Mouse (Mus musculus) liver, embryonic 11.5 days (tissue): ENCODE measurements around the gene Invs. TPM values are rescaled to one million over a fixed set of nuclear protein-coding genes. Genes with fewer than 3 reads are reported as not detected.
"Not testable (repeated sequence)": the region's sequence is repeated elsewhere in the genome, so short reads cannot be mapped to it uniquely, and the experiment has no call there.

Experiments used
- ATAC-seq: fragments of 200-750 bp; cut with Nextera tagmentation; replicated peaks from 2 replicates; pipeline ENCODE4 v1.8.0; 2017; ENCODE audit warnings: moderate number of reproducible peaks, mild to moderate bottlenecking, moderate TSS enrichment, moderate library complexity; ENCODE audit not compliant: low FRiP score
- DNase-seq: peaks from one replicate; pipeline ENCODE4 v3.0.0-alpha.2; 2017; ENCODE audit warnings: low spot score
- H3K27ac ChIP-seq: fragments of 300-500 bp; sonication (generic); 2 replicates; pipeline ENCODE4 v1.5.1; 2014; ENCODE audit warnings: mild to moderate bottlenecking, low read depth, low read length, control low read depth
- H3K27me3 ChIP-seq: fragments of 300-500 bp; sonication (generic); replicated peaks from 2 replicates; pipeline ENCODE4 v1.6.1; 2014; ENCODE audit warnings: low read length, mixed read lengths; ENCODE audit not compliant: control insufficient read depth, insufficient read depth
- H3K36me3 ChIP-seq: fragments of 300-500 bp; sonication (generic); 2 replicates; pipeline ENCODE4 v1.6.1; 2014; ENCODE audit warnings: mild to moderate bottlenecking, low read length, moderate library complexity, mixed read lengths; ENCODE audit not compliant: control insufficient read depth, insufficient read depth
- H3K4me1 ChIP-seq: fragments of 300-500 bp; sonication (generic); replicated peaks from 2 replicates; pipeline ENCODE4 v1.6.1; 2014; ENCODE audit warnings: low read length, mixed read lengths; ENCODE audit not compliant: control insufficient read depth, insufficient read depth
- H3K4me2 ChIP-seq: fragments of 300-500 bp; sonication (generic); 2 replicates; pipeline ENCODE4 v1.6.1; 2014; ENCODE audit warnings: mild to moderate bottlenecking, control low read depth, moderate library complexity
- H3K4me3 ChIP-seq: fragments of 300-500 bp; sonication (generic); 2 replicates; pipeline ENCODE4 v1.5.1; 2014; ENCODE audit warnings: low read depth, low read length, control low read depth
- H3K9ac ChIP-seq: fragments of 300-500 bp; sonication (generic); 2 replicates; pipeline ENCODE4 v1.6.1; 2014; ENCODE audit warnings: low read depth, low read length, control low read depth
- H3K9me3 ChIP-seq: fragments of 300-500 bp; sonication (generic); 2 replicates; pipeline ENCODE4 v1.6.1; 2016; ENCODE audit warnings: low read length, inconsistent platforms, mixed read lengths; ENCODE audit not compliant: control insufficient read depth
- WGBS: fragments of 180-500 bp; shearing (Covaris S2); extraction: QIAGEN DNeasy Blood & Tissue Kit; methylation state at CpG from one replicate; pipeline ENCODE4 v1.1.7; 2014; 5-methylcytosine and 5-hydroxymethylcytosine counted together
- polyA plus RNA-seq: library from polyadenylated mRNA; unstranded; fragments of >200 nt; fragmentation: Nextera tagmentation; extraction: Ambion mirVana; gene quantifications from 2 replicates; pipeline ENCODE4 v1.2.1, GENCODE M21; 2014

Gene Invs
- polyA plus RNA-seq, 1 experiment from 2014 or later = 4.9 TPM

DNA sequence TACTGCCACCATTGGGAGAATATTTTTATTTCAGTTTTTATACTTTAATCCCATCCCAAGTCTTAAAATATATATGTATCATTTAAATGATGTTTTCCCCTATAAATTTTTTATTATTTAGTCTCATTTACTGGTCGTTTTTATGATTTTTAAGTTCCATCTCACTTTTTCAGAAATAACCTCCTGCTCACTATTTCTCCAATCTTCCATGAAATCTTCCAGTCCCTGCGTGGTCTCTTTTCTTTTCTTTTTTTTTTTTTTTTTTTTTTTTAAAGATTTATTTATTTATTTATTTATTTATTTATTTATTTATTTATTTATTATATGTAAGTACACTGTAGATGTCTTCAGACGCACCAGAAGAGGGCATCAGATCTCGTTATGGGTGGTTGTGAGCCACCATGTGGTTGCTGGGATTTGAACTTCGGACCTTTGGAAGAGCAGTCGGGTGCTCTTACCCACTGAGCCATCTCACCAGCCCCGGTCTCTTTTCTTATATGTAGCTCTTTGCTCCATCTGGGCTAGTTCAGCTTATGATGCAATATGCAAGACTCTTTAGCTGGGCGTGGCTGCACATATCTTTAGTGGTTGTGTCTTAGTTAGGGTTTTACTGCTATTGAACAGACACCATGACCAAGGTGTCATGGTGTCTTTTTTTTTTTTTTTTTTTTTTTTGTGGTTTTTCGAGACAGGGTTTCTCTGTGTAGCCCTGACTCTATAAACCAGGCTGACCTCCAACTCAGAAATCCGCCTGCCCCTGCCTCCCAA, 126.3 kb downstream of the Invs start:
- H3K4me3 ChIP-seq, H3K4me2 ChIP-seq, H3K9me3 ChIP-seq, H3K27me3 ChIP-seq, H3K9ac ChIP-seq, H3K27ac ChIP-seq, ATAC-seq, H3K4me1 ChIP-seq, H3K36me3 ChIP-seq: not testable (repeated sequence)
- DNase-seq = peak; percentile 28
- 81% methylated on average over 9 of the region's 10 CpGs for WGBS

GRCm38 (mm10) chr4:48407350-48408039, 127.9 kb downstream of the Invs start:
- no peaks in the 10 kb centered on the region for H3K36me3 ChIP-seq
- H3K4me2 ChIP-seq = peak overlapping the region; percentile 54
- DNase-seq = peak; percentile 61
- H3K9me3 ChIP-seq = no peaks in the 10 kb centered on the region
- 34% methylated on average over 18 of the region's 18 CpGs for WGBS
- ATAC-seq = peak; percentile 71
- H3K4me1 ChIP-seq = no peaks in the 10 kb centered on the region
- peak overlapping the region; percentile 12; the same call in 1 of the 2 replicates for H3K4me3 ChIP-seq
- no peak overlapping the region for H3K9ac ChIP-seq
- no peak overlapping the region for H3K27ac ChIP-seq
- H3K27me3 ChIP-seq = no peaks in the 10 kb centered on the region

DNA sequence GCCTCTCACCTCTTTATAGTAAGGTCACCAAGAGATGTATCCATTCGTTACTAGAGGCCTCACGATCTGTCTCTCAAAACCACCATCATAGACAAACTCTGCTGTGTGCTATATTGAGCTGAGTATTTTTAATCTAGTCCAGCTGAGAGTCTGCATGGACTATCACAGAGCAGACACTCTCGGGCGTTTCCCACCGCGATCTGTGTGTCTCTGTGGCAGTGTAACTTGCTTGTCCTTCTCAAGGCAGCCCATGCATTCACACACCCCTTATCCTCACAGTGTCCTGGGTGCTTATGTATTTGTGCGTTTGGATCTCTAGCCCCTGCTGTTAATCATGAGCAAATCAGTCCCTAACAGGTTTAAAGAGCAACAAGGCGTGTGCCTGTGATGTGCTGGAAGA, 133.9 kb downstream of the Invs start:
- Histone ChIP-seq H3K9ac (no peak overlapping the region), H3K36me3 (no peaks in the 10 kb centered on the region), H3K4me1 (no peaks in the 10 kb centered on the region), H3K27me3 (no peaks in the 10 kb centered on the region), H3K27ac (no peak overlapping the region), H3K4me3 (no peak overlapping the region), H3K9me3 (no peaks in the 10 kb centered on the region), H3K4me2 (no peak overlapping the region)
- ATAC-seq (peak; percentile 85), DNase-seq (no peak)
- WGBS = 65% methylated on average over 8 of the region's 8 CpGs

- no peaks in the 10 kb centered on the region; the same call in 1 of the 2 replicates for H3K36me3 ChIP-seq
- ATAC-seq (no peak), DNase-seq (no peak)
- no peak overlapping the region for H3K4me2 ChIP-seq
- no peaks in the 10 kb centered on the region for H3K9me3 ChIP-seq
- no peak overlapping the region for H3K27ac ChIP-seq
- WGBS = 85% methylated on average over 10 of the region's 10 CpGs
- H3K9ac ChIP-seq = no peak overlapping the region
- no peaks in the 10 kb centered on the region for H3K4me1 ChIP-seq
- H3K27me3 ChIP-seq = no peaks in the 10 kb centered on the region
- no peak overlapping the region for H3K4me3 ChIP-seq
Measured at GRCm38 (mm10) chr4:48415838-48416335, 136.3 kb downstream of the Invs start.

GRCm38 (mm10) chr4:48418831-48419468, 139.4 kb downstream of the Invs start:
- no peak overlapping the region for H3K9ac ChIP-seq
- no peaks in the 10 kb centered on the region for H3K27me3 ChIP-seq
- no peak overlapping the region for H3K4me3 ChIP-seq
- 81% methylated on average over 8 of the region's 8 CpGs for WGBS
- ATAC-seq (no peak), DNase-seq (peak; percentile 22)
- H3K9me3 ChIP-seq = no peaks in the 10 kb centered on the region
- no peak overlapping the region for H3K4me2 ChIP-seq
- peaks cover 5% of the 10 kb centered on the region; the same call in 1 of the 2 replicates for H3K36me3 ChIP-seq
- no peaks in the 10 kb centered on the region for H3K4me1 ChIP-seq
- no peak overlapping the region for H3K27ac ChIP-seq

- Histone ChIP-seq H3K27ac (no peak overlapping the region), H3K27me3 (no peaks in the 10 kb centered on the region), H3K36me3 (peaks cover 10% of the 10 kb centered on the region; the same call in 1 of the 2 replicates), H3K4me3 (no peak overlapping the region), H3K9me3 (no peaks in the 10 kb centered on the region), H3K4me2 (no peak overlapping the region), H3K9ac (no peak overlapping the region), H3K4me1 (no peaks in the 10 kb centered on the region)
- WGBS = 97% methylated on average over 1 of the region's 1 CpGs
- ATAC-seq (no peak), DNase-seq (no peak)
Measured at GRCm38 (mm10) chr4:48422633-48423032, 143.1 kb downstream of the Invs start.

DNA sequence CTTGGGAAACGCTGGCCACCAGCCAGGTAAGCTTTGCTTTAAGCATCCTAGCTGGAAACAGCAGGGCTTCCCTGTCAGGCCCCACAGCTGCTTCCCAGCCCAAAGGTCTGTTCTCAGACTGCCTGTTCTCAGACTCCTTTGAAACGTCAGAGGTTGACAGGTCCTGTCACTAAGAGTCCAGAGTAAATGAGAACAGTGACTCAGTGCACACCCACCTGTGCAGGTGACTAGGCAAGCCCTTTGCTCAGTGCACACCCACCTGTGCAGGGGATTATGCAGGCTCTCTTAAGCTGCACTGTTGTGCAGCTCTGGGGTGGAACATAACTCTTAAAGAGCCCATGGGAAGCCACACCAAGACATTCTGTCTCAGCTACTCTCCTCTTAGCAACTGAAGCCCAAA, 144.2 kb downstream of the Invs start:
- Histone ChIP-seq H3K4me3 (no peak overlapping the region), H3K27me3 (no peaks in the 10 kb centered on the region), H3K4me1 (no peaks in the 10 kb centered on the region; the same call in 1 of the 2 replicates), H3K27ac (no peak overlapping the region), H3K4me2 (no peak overlapping the region), H3K9ac (no peak overlapping the region), H3K9me3 (no peaks in the 10 kb centered on the region), H3K36me3 (peaks cover 10% of the 10 kb centered on the region; the same call in 1 of the 2 replicates)
- 50% methylated on average over 2 of the region's 2 CpGs for WGBS
- ATAC-seq = no peak
- peak; percentile 21 for DNase-seq

DNA sequence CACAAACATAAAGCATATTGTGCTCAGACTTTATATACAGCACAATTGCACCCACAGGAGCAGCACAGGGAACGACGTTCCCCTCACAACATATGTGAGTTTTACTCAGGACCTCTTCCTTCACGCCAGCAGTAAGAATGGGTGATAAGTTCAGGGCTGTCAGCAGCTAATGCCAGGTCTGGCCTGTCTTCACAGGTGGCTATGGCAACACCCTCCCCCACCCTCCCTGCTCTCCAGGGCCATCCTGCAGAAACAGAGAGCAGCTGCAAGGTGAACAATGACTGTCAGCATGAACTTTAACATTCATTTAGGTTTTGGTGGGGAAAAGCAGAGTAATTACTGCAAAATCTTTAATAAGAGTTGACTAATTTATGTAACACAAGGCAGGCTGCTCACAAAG, 147.9 kb downstream of the Invs start:
- no peak overlapping the region for H3K9ac ChIP-seq
- no peaks in the 10 kb centered on the region for H3K9me3 ChIP-seq
- H3K4me2 ChIP-seq = no peak overlapping the region
- H3K4me3 ChIP-seq = no peak overlapping the region
- ATAC-seq = no peak
- H3K36me3 ChIP-seq = peaks cover 22% of the 10 kb centered on the region; the same call in 1 of the 2 replicates
- DNase-seq = peak; percentile 16
- WGBS = 82% methylated on average over 3 of the region's 3 CpGs
- H3K27ac ChIP-seq = no peak overlapping the region
- H3K27me3 ChIP-seq = no peaks in the 10 kb centered on the region
- H3K4me1 ChIP-seq = no peaks in the 10 kb centered on the region; the same call in 1 of the 2 replicates
